Comparison of ENCODE assay signal across 18 mouse cellular contexts in genomic region chr11:31662872-31663446, GRCm38 (mm10). TPM values are rescaled to one million over a fixed set of nuclear protein-coding genes. Genes with fewer than 3 reads are reported as not detected.
DNase-seq lines count a peak whose midpoint lies in the region; ATAC-seq and TF ChIP-seq lines count a peak whose summit lies in the region.
"Had no signal": no experiment of that assay in that cellular context is flagged by ENCODE, and none has a peak within 500 bp of the region (broad histone marks: within the 10 kb centered on the region; RNA-seq: fewer than 3 reads in every experiment).

No protein-coding gene starts in this region.

- H3K36me3 ChIP-seq in heart, embryonic 16.5 days (ENCODE audit: control insufficient read depth, insufficient read depth) = peaks cover 26% of the 10 kb centered on the region
- H3K36me3 ChIP-seq in limb, embryonic 14.5 days (ENCODE audit: control insufficient read depth, insufficient read depth, low read length) = peaks cover 49% of the 10 kb centered on the region

- no peak overlapping the region for H3K4me2 ChIP-seq in heart, embryonic 16.5 days (ENCODE audit: low read depth, low read length)
- H3K4me2 ChIP-seq in limb, embryonic 14.5 days (replicated peaks; ENCODE audit: low read depth, low read length, severe bottlenecking) = no peak overlapping the region
- H3K4me2 ChIP-seq: forebrain, embryonic 12.5 days; stomach, embryonic 15.5 days had no signal

- no peak overlapping the region; the same call in 1 of the 2 replicates for H3K9ac ChIP-seq in heart, embryonic 16.5 days (ENCODE audit: low read length)
- no peak overlapping the region for H3K9ac ChIP-seq in limb, embryonic 14.5 days (ENCODE audit: low read depth, low read length, severe bottlenecking)
- H3K9ac ChIP-seq: forebrain, embryonic 12.5 days; stomach, embryonic 15.5 days had no signal

- H3K4me1 ChIP-seq in heart, embryonic 16.5 days (ENCODE audit: control insufficient read depth, insufficient read depth, low read length) = peaks cover 11% of the 10 kb centered on the region
- no peaks in the 10 kb centered on the region for H3K4me1 ChIP-seq in limb, embryonic 14.5 days (ENCODE audit: control insufficient read depth, insufficient read depth, low read length)
- H3K4me1 ChIP-seq: forebrain, embryonic 12.5 days; midbrain, embryonic 10.5 days; stomach, embryonic 15.5 days had no signal

- H3K27ac ChIP-seq in heart, embryonic 16.5 days (ENCODE audit: low read length) = peak overlapping the region; percentile 84
- no peak overlapping the region for H3K27ac ChIP-seq in limb, embryonic 14.5 days (replicated peaks; ENCODE audit: low read depth, low read length)
- H3K27ac ChIP-seq: forebrain, embryonic 12.5 days; hindbrain, postnatal 0 days; midbrain, embryonic 10.5 days; stomach, embryonic 15.5 days had no signal

- H3K9me3 ChIP-seq in heart, embryonic 16.5 days (replicated peaks; ENCODE audit: control insufficient read depth, low read length) = no peaks in the 10 kb centered on the region
- no peaks in the 10 kb centered on the region for H3K9me3 ChIP-seq in limb, embryonic 14.5 days (ENCODE audit: control insufficient read depth, low read length)
- H3K9me3 ChIP-seq: forebrain, embryonic 12.5 days; midbrain, embryonic 10.5 days; stomach, embryonic 15.5 days had no signal

- H3K27me3 ChIP-seq in heart, embryonic 16.5 days (ENCODE audit: control insufficient read depth, insufficient read depth, low read length) = no peaks in the 10 kb centered on the region
- H3K27me3 ChIP-seq in limb, embryonic 14.5 days (ENCODE audit: control insufficient read depth, insufficient read depth, low read length) = no peaks in the 10 kb centered on the region
- H3K27me3 ChIP-seq: forebrain, embryonic 12.5 days; stomach, embryonic 15.5 days had no signal

- H3K4me3 ChIP-seq in heart, embryonic 16.5 days (ENCODE audit: low read length) = no peak overlapping the region
- no peak overlapping the region for H3K4me3 ChIP-seq in limb, embryonic 14.5 days (replicated peaks; ENCODE audit: low read length)
- H3K4me3 ChIP-seq: forebrain, embryonic 12.5 days; midbrain, embryonic 10.5 days; stomach, embryonic 15.5 days had no signal

- WGBS in heart, embryonic 16.5 days = 71% methylated on average over 5 of the region's 5 CpGs
- 71% methylated on average over 5 of the region's 5 CpGs for WGBS in limb, embryonic 14.5 days

- no peak for TF ChIP-seq POLR2A in limb, embryonic 14.5 days (IDR thresholded peaks at IDR 0.05; ENCODE audit: borderline replicate concordance, extremely low read depth, insufficient read depth, insufficient read length)

- no peak for ATAC-seq in heart, embryonic 16.5 days (replicated peaks; ENCODE audit: extremely low read depth, insufficient read depth, low FRiP score)
- 0 out of 2 replicates have a peak, but pooled peaks have one; percentile 11 for ATAC-seq in limb, embryonic 14.5 days (ENCODE audit: low FRiP score, low read depth)
- ATAC-seq: hindbrain, postnatal 0 days; lung, postnatal 0 days had no signal

- peak; percentile 91 for DNase-seq in heart, adult 11 months
- no peak for DNase-seq in heart, adult 9 months (ENCODE audit: low spot score in 2 of 2)
- DNase-seq in heart, adult 8-10 months (ENCODE audit: low spot score) = no peak
- peak; percentile 60 for DNase-seq in fibroblast of lung, adult 2 months (ENCODE audit: low read depth)
- DNase-seq in limb, embryonic 14.5 days (ENCODE audit: low spot score) = no peak
- DNase-seq in kidney, postnatal 4 days = no peak
- DNase-seq: adrenal gland, adult 8-10 months; cerebellum, adult 11-12 months; cerebellum, postnatal 10 days; kidney, postnatal 25 days; layer of hippocampus, postnatal 36 days; thymus, postnatal 25 days had no signal

RNA-seq across cellular contexts. Expression of gene Bod1, which starts 8.7 kb away (rescaled TPM):
- polyA plus RNA-seq in heart, embryonic 16.5 days (2015; fragmentation: Nextera tagmentation; extraction: Ambion mirVana) = 62.8 and 73.4 TPM in 2 replicates
- total RNA-seq in heart, adult 8-10 months (2022) = 100 to 1,000 TPM; 135 to 160 (median 146) TPM
- polyA plus RNA-seq in limb, embryonic 14.5 days (2012; rRNA removed) = 125 TPM in 2 replicates
- 120 and 128 TPM in 2 replicates for polyA plus RNA-seq in limb, embryonic 14.5 days (2014; fragmentation: Nextera tagmentation; extraction: Ambion mirVana)

Comparison
In these comparisons a context has a peak if more than half of its experiments do, and no peak if none do; other contexts are left out.
1. DNase-seq: peak in heart, adult 11 months (single experiment) and fibroblast of lung, adult 2 months (single experiment); none in heart, adult 9 months (0 of 2), heart, adult 8-10 months (single experiment), limb, embryonic 14.5 days (single experiment) and kidney, postnatal 4 days (0 of 2).